Mouse (Mus musculus): ENCODE measurements at regions not wholly inside any gene's neighbourhood (a gene's known extent, or its start where the extent isn't known, plus 50 kb on each side); places are given as distances from the start of the nearest gene placed in this dataset.

DNA sequence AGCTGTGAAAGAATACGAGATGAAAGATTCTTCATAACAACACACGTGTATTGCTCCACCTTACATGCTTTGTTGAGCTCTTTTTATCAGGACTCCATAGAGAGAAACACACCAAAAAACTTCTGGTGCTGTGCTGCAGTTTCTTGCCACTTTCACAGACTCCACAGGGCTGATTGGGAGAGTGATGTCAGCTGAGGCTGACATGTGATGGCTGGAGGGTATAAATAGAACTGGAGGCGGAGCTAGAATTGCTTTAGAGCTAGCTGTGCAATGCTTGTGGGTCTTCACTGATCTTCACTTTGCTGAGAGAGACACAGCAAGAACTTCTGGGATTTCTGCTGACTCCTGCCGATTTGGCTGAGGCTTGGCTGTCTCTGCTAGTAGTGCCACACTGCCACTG is 285.3 kb downstream of the Epha4 start:
- TF ChIP-seq CTCF (IDR thresholded peaks at IDR 0.05; ENCODE audit: insufficient read depth, low read depth, low read length) (no peak), POLR2A (IDR thresholded peaks at IDR 0.05; ENCODE audit: insufficient read depth, low read depth, low read length) (no peak)

Data from olfactory bulb, adult 2 months (tissue).